Mouse (Mus musculus) right cerebral cortex, adult 18-20 months (tissue): ENCODE results near the gene Ankrd35.
"Not testable (repeated sequence)": the region's sequence is repeated elsewhere in the genome, so short reads cannot be mapped to it uniquely, and the experiment has no call there.

Experiments
- DNase-seq: peaks from one replicate; pipeline ENCODE4 v3.0.0; 2022; ENCODE audit warnings: mixed read lengths

Gene Ankrd35

GRCm38 (mm10) chr3:96707903-96708683 is 38.2 kb downstream of the Ankrd35 start, which contains the start of gene Nudt17:
Gene Nudt17, minus strand, starts transcription at chr3:96708562.
- DNase-seq: peak; percentile 86

- no peak for DNase-seq
These were observed 38.7 kb downstream of the Ankrd35 start for GRCm38 (mm10) chr3:96708684-96709064.

- DNase-seq: no peak
These were observed 44.4 kb downstream of the Ankrd35 start for GRCm38 (mm10) chr3:96714286-96714685.

GRCm38 (mm10) chr3:96715854-96716253 is 45.9 kb downstream of the Ankrd35 start:
- DNase-seq: no peak

- peak; percentile 52 for DNase-seq
These were observed 49.2 kb downstream of the Ankrd35 start for GRCm38 (mm10) chr3:96719173-96719572.

- DNase-seq: peak; percentile 97
These were observed 57.5 kb downstream of the Ankrd35 start, which contains the start of the genes Polr3c and Rnf115 for GRCm38 (mm10) chr3:96727343-96727827. Gene Polr3c, minus strand, starts transcription at chr3:96727628. Gene Rnf115, plus strand, starts transcription at chr3:96727664.

- no peak for DNase-seq
These were observed 58.1 kb downstream of the Ankrd35 start for GRCm38 (mm10) chr3:96727828-96728633.

- no peak for DNase-seq
These were observed 58.9 kb downstream of the Ankrd35 start for GRCm38 (mm10) chr3:96728634-96729402.

- no peak for DNase-seq
These were observed 59.5 kb downstream of the Ankrd35 start for GRCm38 (mm10) chr3:96729403-96729784.

GRCm38 (mm10) chr3:96730785-96731184 is 60.9 kb downstream of the Ankrd35 start:
- DNase-seq: no peak

- no peak for DNase-seq
These were observed 64.1 kb downstream of the Ankrd35 start for GRCm38 (mm10) chr3:96733984-96734383.

- no peak for DNase-seq
These were observed 65.3 kb downstream of the Ankrd35 start for GRCm38 (mm10) chr3:96735200-96735599.

GRCm38 (mm10) chr3:96737013-96737740 is 67.2 kb downstream of the Ankrd35 start:
- no peak for DNase-seq

GRCm38 (mm10) chr3:96737995-96738394 is 68.1 kb downstream of the Ankrd35 start:
- DNase-seq: no peak

- not testable (repeated sequence) for DNase-seq
These were observed 70.3 kb downstream of the Ankrd35 start for GRCm38 (mm10) chr3:96740279-96740678.
